Mouse (Mus musculus): ENCODE measurements around the gene Susd2.

GRCm38 (mm10) chr10:75661876-75662275 is 18.1 kb upstream of the Susd2 start:
- no peak for TF ChIP-seq POLR2A (IDR thresholded peaks at IDR 0.05; ENCODE audit: borderline replicate concordance, insufficient read depth, low read length)
- no peak for TF ChIP-seq CTCF (IDR thresholded peaks at IDR 0.05; ENCODE audit: borderline replicate concordance, insufficient read depth, low read depth, low read length)
